Mouse (Mus musculus): ENCODE data around the gene Trim45. TPM values are rescaled to one million over a fixed set of nuclear protein-coding genes. Genes with fewer than 3 reads are reported as not detected.

Trim45 gene
- 5.0 and 7.9 TPM in 2 replicates for polyA plus RNA-seq (2016; fragmentation: Nextera tagmentation; extraction: Ambion mirVana)

GRCm38 (mm10) chr3:100921825-100922505 is at the start of gene Trim45:
TSS of gene Trim45 (plus strand) at chr3:100922202.
- Histone ChIP-seq H3K9me3 (no peaks in the 10 kb centered on the region), H3K4me3 (peak within 1 kb of the TSS; percentile 72), H3K27me3 (ENCODE audit: insufficient read depth, poor library complexity, severe bottlenecking) (no peaks in the 10 kb centered on the region), H3K36me3 (peaks cover 8% of the 10 kb centered on the region; the same call in 1 of the 2 replicates), H3K4me1 (replicated peaks) (peaks cover 47% of the 10 kb centered on the region), H3K27ac (peak within 1 kb of the TSS; percentile 95)
- under 1% methylated on average over 39 of the region's 39 CpGs for WGBS
- peak; percentile 99 for DNase-seq (ENCODE audit: low spot score)

- no peak overlapping the region for H3K4me3 ChIP-seq
- no peaks in the 10 kb centered on the region for H3K36me3 ChIP-seq
- no peak overlapping the region for H3K27ac ChIP-seq
- 94% methylated on average over 4 of the region's 4 CpGs for WGBS
- no peaks in the 10 kb centered on the region for H3K4me1 ChIP-seq (replicated peaks)
- H3K9me3 ChIP-seq = no peaks in the 10 kb centered on the region
- no peaks in the 10 kb centered on the region for H3K27me3 ChIP-seq (ENCODE audit: insufficient read depth, poor library complexity, severe bottlenecking)
- no peak for DNase-seq (ENCODE audit: low spot score)
Measured at GRCm38 (mm10) chr3:100877057-100877456, 44.9 kb upstream of the Trim45 start.

- DNase-seq (ENCODE audit: low spot score) = no peak
- H3K4me3 ChIP-seq = no peak overlapping the region
- no peaks in the 10 kb centered on the region for H3K4me1 ChIP-seq (replicated peaks)
- H3K9me3 ChIP-seq = no peaks in the 10 kb centered on the region
- H3K27me3 ChIP-seq (ENCODE audit: insufficient read depth, poor library complexity, severe bottlenecking) = no peaks in the 10 kb centered on the region
- WGBS = 86% methylated on average over 6 of the region's 6 CpGs
- H3K27ac ChIP-seq = no peak overlapping the region
- no peaks in the 10 kb centered on the region for H3K36me3 ChIP-seq
Measured at GRCm38 (mm10) chr3:100881403-100881802, 40.6 kb upstream of the Trim45 start.

GRCm38 (mm10) chr3:100881843-100882634 is 40.0 kb upstream of the Trim45 start:
- Histone ChIP-seq H3K36me3 (no peaks in the 10 kb centered on the region), H3K4me3 (no peak overlapping the region), H3K9me3 (no peaks in the 10 kb centered on the region), H3K27me3 (ENCODE audit: insufficient read depth, poor library complexity, severe bottlenecking) (no peaks in the 10 kb centered on the region), H3K4me1 (replicated peaks) (no peaks in the 10 kb centered on the region), H3K27ac (no peak overlapping the region)
- no peak for DNase-seq (ENCODE audit: low spot score)
- 93% methylated on average over 9 of the region's 9 CpGs for WGBS

GRCm38 (mm10) chr3:100889234-100889633 is 32.8 kb upstream of the Trim45 start:
- 88% methylated on average over 1 of the region's 1 CpGs for WGBS

GRCm38 (mm10) chr3:100890406-100890805 is 31.6 kb upstream of the Trim45 start:
- 91% methylated on average over 3 of the region's 3 CpGs for WGBS
- no peak overlapping the region for H3K27ac ChIP-seq
- H3K27me3 ChIP-seq (ENCODE audit: insufficient read depth, poor library complexity, severe bottlenecking) = no peaks in the 10 kb centered on the region
- DNase-seq (ENCODE audit: low spot score) = no peak
- H3K4me1 ChIP-seq (replicated peaks) = no peaks in the 10 kb centered on the region
- no peak overlapping the region for H3K4me3 ChIP-seq
- H3K9me3 ChIP-seq = no peaks in the 10 kb centered on the region
- no peaks in the 10 kb centered on the region for H3K36me3 ChIP-seq

More at GRCm38 (mm10) chr3:100889234-100889633, 32.8 kb upstream of the Trim45 start:
- H3K9me3 ChIP-seq = no peaks in the 10 kb centered on the region
- H3K4me3 ChIP-seq = no peak overlapping the region
- no peak for DNase-seq (ENCODE audit: low spot score)
- no peak overlapping the region for H3K27ac ChIP-seq
- no peaks in the 10 kb centered on the region for H3K36me3 ChIP-seq
- no peaks in the 10 kb centered on the region for H3K27me3 ChIP-seq (ENCODE audit: insufficient read depth, poor library complexity, severe bottlenecking)
- H3K4me1 ChIP-seq (replicated peaks) = no peaks in the 10 kb centered on the region

- Histone ChIP-seq H3K4me3 (no peak overlapping the region), H3K27ac (no peak overlapping the region), H3K36me3 (no peaks in the 10 kb centered on the region), H3K27me3 (ENCODE audit: insufficient read depth, poor library complexity, severe bottlenecking) (no peaks in the 10 kb centered on the region), H3K4me1 (replicated peaks) (no peaks in the 10 kb centered on the region), H3K9me3 (no peaks in the 10 kb centered on the region)
- DNase-seq (ENCODE audit: low spot score) = no peak
- WGBS = 67% methylated on average over 11 of the region's 11 CpGs
Measured at GRCm38 (mm10) chr3:100892383-100893335, 29.3 kb upstream of the Trim45 start.

GRCm38 (mm10) chr3:100895500-100895899 is 26.5 kb upstream of the Trim45 start:
- 79% methylated on average over 6 of the region's 6 CpGs for WGBS
- Histone ChIP-seq H3K9me3 (no peaks in the 10 kb centered on the region), H3K27ac (no peak overlapping the region), H3K27me3 (ENCODE audit: insufficient read depth, poor library complexity, severe bottlenecking) (no peaks in the 10 kb centered on the region), H3K4me3 (no peak overlapping the region), H3K4me1 (replicated peaks) (no peaks in the 10 kb centered on the region), H3K36me3 (no peaks in the 10 kb centered on the region)
- no peak for DNase-seq (ENCODE audit: low spot score)

- H3K27ac ChIP-seq = no peak overlapping the region
- no peaks in the 10 kb centered on the region for H3K4me1 ChIP-seq (replicated peaks)
- no peak overlapping the region for H3K4me3 ChIP-seq
- H3K9me3 ChIP-seq = no peaks in the 10 kb centered on the region
- DNase-seq (ENCODE audit: low spot score) = no peak
- WGBS = 69% methylated on average over 6 of the region's 6 CpGs
- H3K36me3 ChIP-seq = no peaks in the 10 kb centered on the region
- no peaks in the 10 kb centered on the region for H3K27me3 ChIP-seq (ENCODE audit: insufficient read depth, poor library complexity, severe bottlenecking)
Measured at GRCm38 (mm10) chr3:100906128-100906527, 15.9 kb upstream of the Trim45 start.

GRCm38 (mm10) chr3:100906916-100907315 is 15.1 kb upstream of the Trim45 start:
- H3K27me3 ChIP-seq (ENCODE audit: insufficient read depth, poor library complexity, severe bottlenecking) = no peaks in the 10 kb centered on the region
- WGBS = 35% methylated on average over 3 of the region's 3 CpGs
- H3K9me3 ChIP-seq = no peaks in the 10 kb centered on the region
- no peak overlapping the region for H3K4me3 ChIP-seq
- H3K36me3 ChIP-seq = no peaks in the 10 kb centered on the region
- no peak for DNase-seq (ENCODE audit: low spot score)
- H3K4me1 ChIP-seq (replicated peaks) = no peaks in the 10 kb centered on the region
- no peak overlapping the region for H3K27ac ChIP-seq

- no peak for DNase-seq (ENCODE audit: low spot score)
- H3K27me3 ChIP-seq (ENCODE audit: insufficient read depth, poor library complexity, severe bottlenecking) = no peaks in the 10 kb centered on the region
- no peaks in the 10 kb centered on the region for H3K9me3 ChIP-seq
- H3K4me3 ChIP-seq = no peak overlapping the region
- H3K27ac ChIP-seq = no peak overlapping the region
- no peaks in the 10 kb centered on the region for H3K4me1 ChIP-seq (replicated peaks)
- 75% methylated on average over 6 of the region's 6 CpGs for WGBS
- H3K36me3 ChIP-seq = no peaks in the 10 kb centered on the region
Measured at GRCm38 (mm10) chr3:100908594-100908993, 13.4 kb upstream of the Trim45 start.

- 69% methylated on average over 5 of the region's 5 CpGs for WGBS
- Histone ChIP-seq H3K27ac (no peak overlapping the region), H3K4me1 (replicated peaks) (no peaks in the 10 kb centered on the region), H3K9me3 (no peaks in the 10 kb centered on the region), H3K4me3 (no peak overlapping the region), H3K27me3 (ENCODE audit: insufficient read depth, poor library complexity, severe bottlenecking) (no peaks in the 10 kb centered on the region), H3K36me3 (no peaks in the 10 kb centered on the region)
- DNase-seq (ENCODE audit: low spot score) = no peak
Measured at GRCm38 (mm10) chr3:100910621-100911020, 11.4 kb upstream of the Trim45 start.
